Mouse (Mus musculus) splenic B cell, adult 2 months (primary cell): Measurements from ENCODE around the gene Otulinl.

ENCODE experiments used
- DNase-seq: peaks from one replicate; pipeline ENCODE4 v3.0.0-alpha.2; 2011; ENCODE audit warnings: low read depth, low spot score
- H3K27me3 ChIP-seq: 2 replicates; pipeline ENCODE4 v1.6.1; 2012; ENCODE audit warnings: mild to moderate bottlenecking, low read length, moderate library complexity, mixed read lengths; ENCODE audit not compliant: control insufficient read depth, poor library complexity, insufficient read depth, severe bottlenecking
- H3K36me3 ChIP-seq: 2 replicates; pipeline ENCODE4 v1.6.1; 2012; ENCODE audit warnings: mild to moderate bottlenecking, low read length, moderate library complexity, mixed read lengths; ENCODE audit not compliant: control insufficient read depth, poor library complexity, insufficient read depth, severe bottlenecking

Otulinl gene

DNA sequence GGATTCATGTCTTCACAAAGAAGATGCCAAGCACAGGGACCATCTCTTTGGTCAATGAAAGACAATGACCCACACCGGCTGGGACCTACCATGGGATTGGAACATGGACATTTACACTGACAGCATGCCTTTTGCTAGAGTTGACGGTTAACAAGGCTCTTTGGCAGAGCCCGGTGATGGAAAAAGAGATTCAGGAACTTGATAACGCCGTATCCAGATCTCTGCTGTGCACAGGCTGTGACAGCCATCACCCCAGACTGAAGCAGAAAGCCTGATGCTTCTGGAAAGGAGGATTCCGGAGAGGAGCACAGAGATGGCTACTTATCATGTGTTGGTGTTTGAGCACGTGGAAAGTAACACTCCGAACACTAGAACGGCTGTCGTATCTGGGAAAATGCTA, 11.9 kb upstream of the Otulinl start:
- no peak for DNase-seq
- Histone ChIP-seq H3K36me3 (no peaks in the 10 kb centered on the region), H3K27me3 (no peaks in the 10 kb centered on the region)

DNA sequence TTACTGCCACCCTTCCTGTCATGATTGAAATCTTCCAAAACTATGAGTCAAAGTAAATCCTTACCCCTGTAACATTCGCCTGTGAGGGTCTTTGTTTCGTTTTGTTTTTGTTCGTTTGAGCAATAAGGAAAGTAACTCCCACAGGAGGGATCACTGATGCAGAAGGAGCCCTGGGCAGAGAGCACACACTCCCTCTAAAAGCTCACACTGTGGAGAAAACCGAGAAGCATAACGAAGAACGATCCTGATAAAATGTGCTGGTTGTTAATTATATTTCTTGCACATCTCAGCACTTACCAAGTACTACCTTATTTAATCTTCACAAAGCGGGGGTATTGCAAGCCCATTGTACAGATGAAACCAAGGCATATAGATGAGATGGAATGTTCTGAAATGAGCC, 10.8 kb upstream of the Otulinl start:
- DNase-seq, result no peak
- Histone ChIP-seq H3K36me3 (no peaks in the 10 kb centered on the region), H3K27me3 (no peaks in the 10 kb centered on the region)

- Histone ChIP-seq H3K36me3 (no peaks in the 10 kb centered on the region), H3K27me3 (no peaks in the 10 kb centered on the region)
- DNase-seq, result no peak
These were observed 9.8 kb upstream of the Otulinl start for GRCm38 (mm10) chr15:27691213-27691612.

DNA sequence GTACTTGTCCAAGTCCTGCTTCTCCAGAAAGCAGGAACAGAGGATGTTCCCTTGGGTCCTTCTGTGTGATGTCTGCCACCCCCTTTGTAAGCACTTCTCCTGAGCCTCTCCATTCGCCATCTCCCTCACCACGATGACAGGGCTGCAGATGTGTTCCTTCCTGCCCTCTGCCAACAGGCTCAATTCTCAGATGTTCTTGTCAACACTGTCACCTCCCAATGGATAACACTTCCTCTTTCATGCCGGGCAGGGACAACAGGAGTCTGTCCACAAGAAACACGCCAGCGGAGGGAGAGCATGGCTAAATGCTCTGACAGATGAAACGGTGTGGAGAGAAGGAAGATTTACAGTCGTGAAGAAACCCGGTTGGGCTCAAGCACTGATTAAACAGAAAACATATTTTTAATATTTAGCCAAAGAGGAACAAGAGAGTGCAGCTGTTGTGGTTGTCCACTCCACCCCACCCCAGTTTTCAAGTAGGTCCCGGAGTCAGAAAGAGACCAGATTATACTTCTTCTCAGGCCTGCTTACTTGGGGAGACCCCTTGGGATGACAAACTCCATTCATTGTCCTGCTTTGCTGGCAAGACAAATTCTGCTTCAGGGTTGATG, 6.8 kb upstream of the Otulinl start:
- no peak for DNase-seq
- no peaks in the 10 kb centered on the region for H3K36me3 ChIP-seq
- H3K27me3 ChIP-seq, result no peaks in the 10 kb centered on the region

- Histone ChIP-seq H3K27me3 (no peaks in the 10 kb centered on the region; the same call in 1 of the 2 replicates), H3K36me3 (no peaks in the 10 kb centered on the region)
These were observed 3.4 kb upstream of the Otulinl start for GRCm38 (mm10) chr15:27684813-27685212.

GRCm38 (mm10) chr15:27683206-27683605, 1.8 kb upstream of the Otulinl start:
- no peaks in the 10 kb centered on the region for H3K36me3 ChIP-seq
- H3K27me3 ChIP-seq, result no peaks in the 10 kb centered on the region; the same call in 1 of the 2 replicates
- DNase-seq, result no peak

More at GRCm38 (mm10) chr15:27684813-27685212, 3.4 kb upstream of the Otulinl start:
- no peak for DNase-seq

DNA sequence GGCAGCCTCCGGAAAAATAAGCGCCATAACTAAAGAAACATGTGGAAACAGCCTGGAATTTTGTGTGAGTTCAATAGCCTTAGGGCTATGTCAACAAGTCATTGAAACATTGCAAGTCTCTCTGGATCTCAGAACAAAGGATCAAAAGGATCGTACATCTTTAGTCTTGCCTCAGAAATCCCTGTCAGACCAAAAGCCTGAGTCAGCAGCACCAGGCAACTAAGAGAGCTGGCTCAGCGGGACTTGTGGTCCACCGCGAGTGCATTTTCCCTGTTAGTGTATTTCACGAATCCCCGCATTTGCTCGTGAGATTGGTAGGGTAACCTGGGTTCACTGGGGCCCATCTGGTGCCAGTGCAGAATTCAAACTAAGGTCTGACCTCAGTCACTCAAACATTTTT, 1.2 kb upstream of the Otulinl start:
- Histone ChIP-seq H3K36me3 (no peaks in the 10 kb centered on the region), H3K27me3 (no peaks in the 10 kb centered on the region; the same call in 1 of the 2 replicates)
- DNase-seq, result no peak

- H3K36me3 ChIP-seq, result no peaks in the 10 kb centered on the region
- H3K27me3 ChIP-seq, result no peaks in the 10 kb centered on the region; the same call in 1 of the 2 replicates
- no peak for DNase-seq
These were observed 382 bp downstream of the Otulinl start for GRCm38 (mm10) chr15:27680997-27681396.

DNA sequence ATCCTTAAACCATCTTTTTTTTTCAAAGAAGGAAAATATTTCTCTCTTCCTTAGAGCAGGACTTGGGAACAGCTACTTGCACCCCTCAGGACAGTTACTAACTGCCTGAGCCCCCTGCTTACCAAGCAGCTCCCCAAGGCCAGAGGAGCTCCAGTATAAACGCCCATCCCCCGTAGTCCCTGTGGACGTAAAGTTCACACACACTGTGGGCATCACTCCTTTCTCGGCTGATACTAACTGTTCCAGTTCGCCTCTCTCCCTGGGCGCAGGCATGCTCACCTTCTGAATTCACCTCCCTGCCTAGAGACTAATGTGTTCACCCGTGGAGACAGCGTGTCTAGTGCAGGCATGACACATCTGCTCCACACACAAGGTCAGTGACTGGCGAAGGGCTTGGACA, 2.9 kb downstream of the Otulinl start:
- Histone ChIP-seq H3K27me3 (no peaks in the 10 kb centered on the region; the same call in none of the 2 replicates), H3K36me3 (no peaks in the 10 kb centered on the region)
- no peak for DNase-seq

DNA sequence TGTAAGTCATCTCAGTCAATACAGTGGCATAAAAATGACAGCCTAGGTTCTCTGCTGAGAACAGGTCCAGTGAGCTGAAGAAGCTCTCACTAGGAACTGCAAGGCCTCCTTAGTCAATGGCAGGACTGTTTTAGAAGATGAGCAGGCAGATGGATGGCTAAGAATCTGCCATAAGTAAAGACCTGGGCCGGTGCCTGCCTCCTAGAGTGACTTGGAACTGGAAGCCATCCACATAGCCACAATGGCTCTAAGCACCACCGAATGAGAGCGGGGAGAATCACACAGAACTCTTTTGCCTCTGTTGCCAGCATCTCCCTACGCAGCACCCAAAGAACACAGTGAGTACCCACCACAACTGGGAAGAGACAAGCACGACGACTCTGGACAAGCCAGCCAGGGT, 3.6 kb downstream of the Otulinl start:
- no peak for DNase-seq
- H3K36me3 ChIP-seq, result no peaks in the 10 kb centered on the region
- no peaks in the 10 kb centered on the region; the same call in none of the 2 replicates for H3K27me3 ChIP-seq

- no peak for DNase-seq
- Histone ChIP-seq H3K27me3 (no peaks in the 10 kb centered on the region; the same call in 1 of the 2 replicates), H3K36me3 (no peaks in the 10 kb centered on the region)
These were observed 5.2 kb downstream of the Otulinl start for GRCm38 (mm10) chr15:27676211-27676610.

DNA sequence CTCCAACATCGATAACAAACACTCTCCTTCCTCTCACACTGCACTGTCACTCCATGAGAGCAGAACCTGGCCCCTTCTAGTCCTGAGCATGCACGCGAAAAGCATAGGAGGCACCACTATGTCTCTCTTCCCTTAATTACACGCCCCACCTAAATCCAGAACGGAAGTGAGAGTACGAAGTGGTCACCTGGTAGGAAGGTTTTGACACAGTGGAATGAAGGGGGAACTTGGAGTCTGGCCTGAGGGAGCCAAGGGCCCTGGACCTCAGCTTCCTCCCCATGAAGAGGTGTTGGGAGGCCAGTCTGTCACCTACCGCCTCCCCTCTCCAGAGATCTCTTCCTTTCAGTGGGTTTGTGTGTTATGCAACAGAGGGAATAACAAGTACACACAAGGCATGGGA, 6.3 kb downstream of the Otulinl start:
- peak; percentile 17 for DNase-seq
- Histone ChIP-seq H3K27me3 (no peaks in the 10 kb centered on the region; the same call in 1 of the 2 replicates), H3K36me3 (no peaks in the 10 kb centered on the region)

DNA sequence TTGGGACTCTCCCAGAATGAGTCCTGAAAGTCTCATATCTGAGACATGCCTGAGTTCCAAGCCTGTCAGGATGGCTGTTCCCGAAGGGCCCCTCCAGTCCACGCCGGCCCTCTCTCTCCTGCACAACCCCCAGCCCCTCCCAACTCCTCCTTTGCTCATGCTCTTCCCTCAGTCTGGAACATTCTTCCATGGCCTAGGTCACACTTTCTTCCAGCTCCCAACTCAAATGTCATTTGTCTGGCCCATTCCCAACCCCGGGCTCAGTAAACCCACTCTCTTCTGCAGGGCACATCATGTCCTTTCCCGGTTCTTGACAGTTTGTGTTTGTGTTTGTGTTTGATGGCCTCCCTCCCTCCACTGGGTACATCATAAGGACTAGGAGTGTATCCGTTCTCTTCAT, 7.3 kb downstream of the Otulinl start:
- DNase-seq, result no peak
- Histone ChIP-seq H3K36me3 (no peaks in the 10 kb centered on the region), H3K27me3 (no peaks in the 10 kb centered on the region; the same call in 1 of the 2 replicates)

DNA sequence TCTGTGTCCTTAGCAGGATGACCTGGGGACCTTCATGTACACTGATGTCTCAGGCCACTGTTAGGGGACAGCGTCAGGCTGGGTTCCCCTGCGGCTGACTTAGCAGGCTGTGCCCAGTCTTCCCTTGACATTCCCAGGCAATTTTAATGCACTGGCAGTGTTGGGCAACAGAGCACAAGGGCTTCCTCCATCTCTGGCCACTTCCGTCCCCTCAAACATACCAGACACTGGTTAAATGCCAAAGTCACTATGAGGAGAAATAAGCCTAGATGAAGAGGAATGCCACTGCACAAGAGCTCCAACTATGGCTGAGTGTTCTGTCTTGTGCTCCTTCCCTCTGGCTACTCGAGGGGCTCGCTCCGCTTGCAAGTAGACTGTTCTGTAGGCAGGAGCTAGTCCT, 8.2 kb downstream of the Otulinl start:
- no peaks in the 10 kb centered on the region; the same call in 1 of the 2 replicates for H3K27me3 ChIP-seq
- no peaks in the 10 kb centered on the region for H3K36me3 ChIP-seq
- no peak for DNase-seq

GRCm38 (mm10) chr15:27672259-27672658, 9.1 kb downstream of the Otulinl start:
- Histone ChIP-seq H3K27me3 (no peaks in the 10 kb centered on the region; the same call in 1 of the 2 replicates), H3K36me3 (no peaks in the 10 kb centered on the region)
- no peak for DNase-seq
